Mouse (Mus musculus): Measurements from ENCODE around the gene Stk38.

DNA sequence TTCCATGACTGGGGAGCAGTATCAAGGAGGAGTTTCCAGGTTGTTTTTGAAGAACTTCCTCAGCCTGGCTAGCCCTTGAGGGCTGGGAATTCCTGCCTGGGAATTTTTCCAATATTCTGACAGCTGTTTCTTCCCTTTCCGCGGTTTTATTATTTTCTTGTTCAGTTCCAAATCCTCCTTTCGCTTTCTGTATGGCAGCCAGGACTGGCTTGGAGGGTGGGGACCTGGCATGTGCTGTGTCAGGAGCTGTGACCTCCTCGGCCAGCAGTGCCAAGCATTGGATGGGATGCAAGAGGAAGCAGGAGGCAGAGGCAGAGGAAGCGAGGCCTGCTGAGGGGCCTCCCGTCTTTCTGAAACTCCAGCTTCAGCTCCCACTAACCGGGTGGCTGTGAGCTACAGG is 46.0 kb upstream of the Stk38 start:
- TF ChIP-seq TAL1 (IDR thresholded peaks at IDR 0.05; ENCODE audit: low read length) = no peak
- TF ChIP-seq GATA1 (IDR thresholded peaks at IDR 0.05; ENCODE audit: low read length) = no peak
